Mouse (Mus musculus): ENCODE data around the gene Slc20a1. TPM values are rescaled to one million over a fixed set of nuclear protein-coding genes. Genes with fewer than 3 reads are reported as not detected.

Gene Slc20a1
- total RNA-seq, 2 experiments from 2014 or later = 127 to 130 TPM

DNA sequence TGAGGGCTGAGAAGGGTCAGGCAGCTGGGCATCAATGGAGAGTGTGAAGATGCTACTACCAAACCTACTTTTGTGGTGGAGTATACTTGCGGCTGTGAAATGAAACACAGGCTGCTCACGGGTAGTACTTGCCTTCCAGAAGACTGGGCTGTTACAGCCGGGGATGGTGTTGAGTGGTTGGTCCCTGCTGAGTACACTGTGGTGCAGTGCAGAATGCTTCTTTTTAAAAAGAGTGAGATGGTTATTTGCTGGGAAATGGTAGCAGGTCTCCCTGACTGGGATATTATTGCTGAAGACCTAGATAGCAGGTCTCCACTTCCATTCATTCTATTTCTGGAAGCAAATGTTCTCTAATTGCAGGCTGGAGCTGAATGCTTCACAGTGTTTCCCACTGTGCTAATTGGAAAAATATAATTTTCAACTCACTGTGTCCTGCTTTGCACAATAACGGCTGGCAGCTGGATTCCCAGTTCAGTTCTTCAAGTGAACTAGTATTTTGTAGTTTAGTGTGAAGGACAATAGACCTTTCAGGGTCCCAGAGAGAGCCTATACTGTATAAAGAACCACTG is 20.1 kb downstream of the Slc20a1 start:
- DNase-seq (ENCODE audit: low spot score in 2 of 2) = no peak
- intact Hi-C loops (cut with DNase I) = no loop called here

GRCm38 (mm10) chr2:129221097-129221632 is 22.6 kb downstream of the Slc20a1 start:
- no peak for DNase-seq (ENCODE audit: low spot score in 2 of 2)
- intact Hi-C loops (cut with DNase I) = no loop called here

GRCm38 (mm10) chr2:129224178-129224577 is 25.6 kb downstream of the Slc20a1 start:
- DNase-seq (ENCODE audit: low spot score in 2 of 2) = no peak
- intact Hi-C loops (cut with DNase I) = no loop called here

DNA sequence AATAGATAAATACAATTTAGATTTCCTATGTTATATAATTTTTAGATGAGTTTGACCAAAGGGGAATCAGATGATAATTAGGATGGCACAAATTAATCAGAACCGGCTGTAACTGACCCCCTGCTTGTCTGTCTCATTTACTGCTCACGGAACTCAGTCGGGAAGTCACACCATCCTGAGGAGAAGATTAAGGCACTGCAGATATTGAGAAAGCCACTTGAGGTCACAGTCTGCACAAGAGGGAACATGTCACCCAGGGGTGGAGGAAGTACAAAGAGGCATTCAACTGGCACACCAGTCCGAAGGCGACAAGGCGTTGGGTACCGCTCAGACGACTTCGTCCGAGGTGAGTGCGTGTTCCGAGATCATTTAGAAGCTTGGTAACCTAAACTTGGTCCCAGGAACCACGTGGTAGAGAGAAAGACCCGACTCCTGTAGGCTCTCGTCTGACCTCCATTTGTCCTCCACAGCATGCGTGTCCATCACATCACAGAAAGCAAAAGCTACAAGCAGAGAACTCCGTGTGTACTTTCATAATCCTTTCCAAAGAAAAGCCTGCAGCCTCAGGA is 26.8 kb downstream of the Slc20a1 start:
- DNase-seq (ENCODE audit: low spot score in 2 of 2) = no peak

DNA sequence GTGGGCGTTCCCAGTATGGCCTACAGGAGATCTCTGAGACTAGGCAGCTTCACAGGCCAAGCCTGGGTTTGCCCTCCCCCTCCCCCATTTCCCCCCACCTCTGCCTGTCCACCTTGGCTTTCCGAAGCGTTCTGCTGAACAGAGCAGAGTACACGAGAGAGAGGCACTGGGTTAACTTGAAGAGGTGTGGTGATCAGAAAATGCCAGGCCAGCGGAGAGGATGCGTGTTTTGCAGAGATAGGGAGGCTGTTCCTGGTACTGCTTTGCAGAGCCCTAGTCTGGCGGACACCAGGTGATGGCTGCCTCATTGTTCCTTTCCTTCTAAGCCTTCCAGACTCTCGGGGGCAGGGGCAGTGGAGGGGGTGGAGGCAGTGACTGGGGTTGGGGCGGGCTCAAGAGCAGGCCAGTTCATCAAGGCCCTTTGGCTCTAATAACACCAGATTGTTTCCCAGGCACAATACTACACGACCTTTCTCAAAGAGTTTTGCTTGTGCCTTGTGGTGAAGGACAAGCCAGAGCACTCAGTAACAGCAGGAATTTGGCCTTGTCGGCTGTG is 27.8 kb downstream of the Slc20a1 start:
- DNase-seq (ENCODE audit: low spot score in 2 of 2) = no peak
- intact Hi-C loops (cut with DNase I) = no loop called here

More for the DNA sequence above, 26.8 kb downstream of the Slc20a1 start:
- intact Hi-C loops (cut with DNase I) = no loop called here

DNA sequence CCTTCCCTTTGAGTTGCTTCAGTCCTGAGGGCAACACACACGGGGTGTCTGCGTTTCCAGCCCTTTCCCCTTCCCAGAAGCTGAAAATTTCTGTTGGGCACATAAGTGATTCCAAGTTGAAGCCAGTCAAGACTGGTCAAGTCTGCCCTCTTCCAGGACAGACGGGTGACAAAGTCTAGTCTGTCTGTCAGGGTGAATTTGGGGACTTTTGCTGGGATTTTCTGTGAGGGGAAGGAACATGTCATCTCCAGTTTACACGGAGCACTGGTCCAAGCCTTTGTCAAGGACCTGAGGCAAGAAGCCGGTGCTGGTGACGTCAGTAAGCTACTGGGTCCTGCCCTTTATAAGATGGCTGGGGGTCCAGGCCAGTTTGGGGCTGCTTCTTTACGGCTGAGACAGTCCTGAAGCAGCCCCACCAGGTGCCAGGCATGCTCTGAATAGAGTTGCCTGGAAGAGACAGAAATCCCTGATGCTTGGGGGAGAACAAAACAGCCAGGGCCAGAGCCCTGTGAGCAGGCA is 28.5 kb downstream of the Slc20a1 start:
- DNase-seq (ENCODE audit: low spot score in 2 of 2) = no peak
- intact Hi-C loops (cut with DNase I) = no loop called here

DNA sequence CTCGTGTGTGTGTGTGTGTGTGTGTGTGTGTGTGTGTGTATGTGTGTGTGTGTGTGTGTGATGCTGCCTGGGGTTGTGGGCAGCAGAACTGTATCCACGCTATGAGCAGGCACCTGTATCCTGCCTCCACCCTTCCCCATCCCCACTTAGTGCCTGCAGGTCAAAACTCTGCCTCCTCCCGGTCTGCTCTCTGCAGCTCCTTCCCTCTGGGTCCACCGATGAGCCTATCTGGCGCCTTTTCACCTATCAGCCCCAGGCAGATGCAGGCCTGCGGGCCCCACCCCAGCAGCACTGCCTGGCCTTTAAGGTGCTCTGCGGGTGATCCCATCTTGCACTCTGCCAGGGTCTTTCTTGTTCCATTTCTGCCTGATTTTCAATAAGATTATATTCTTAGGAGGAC is 29.1 kb downstream of the Slc20a1 start:
- intact Hi-C loops (cut with DNase I) = no loop called here
- DNase-seq (ENCODE audit: low spot score in 2 of 2) = no peak

DNA sequence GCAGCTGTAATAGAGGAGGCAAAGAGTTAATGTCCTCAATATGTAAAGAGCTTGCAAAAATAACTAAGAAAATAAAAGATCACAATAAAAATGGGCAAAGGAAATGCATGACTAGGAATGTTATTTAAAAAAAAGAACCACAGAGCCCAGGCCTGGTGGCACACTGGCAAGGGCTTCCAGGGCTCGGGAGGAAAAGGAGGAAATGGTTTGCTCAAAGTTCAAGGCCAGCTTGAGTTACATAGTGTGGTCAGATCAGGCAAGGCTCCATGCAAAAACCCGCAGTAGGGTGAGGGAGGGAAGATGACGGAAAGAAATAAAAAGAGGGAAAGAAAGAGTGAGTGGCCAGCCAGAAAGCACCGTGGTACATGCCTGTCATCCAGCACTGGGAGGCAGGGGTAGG is 30.0 kb downstream of the Slc20a1 start:
- intact Hi-C loops (cut with DNase I) = no loop called here
- DNase-seq (ENCODE audit: low spot score in 2 of 2) = no peak

GRCm38 (mm10) chr2:129229316-129229715 is 30.8 kb downstream of the Slc20a1 start:
- DNase-seq (ENCODE audit: low spot score in 2 of 2) = no peak
- intact Hi-C loops (cut with DNase I) = no loop called here

GRCm38 (mm10) chr2:129232023-129232422 is 33.5 kb downstream of the Slc20a1 start:
- peak; percentile 83 to 93 for DNase-seq (ENCODE audit: low spot score in 2 of 2)
- intact Hi-C loops (cut with DNase I) = no loop called here

DNA sequence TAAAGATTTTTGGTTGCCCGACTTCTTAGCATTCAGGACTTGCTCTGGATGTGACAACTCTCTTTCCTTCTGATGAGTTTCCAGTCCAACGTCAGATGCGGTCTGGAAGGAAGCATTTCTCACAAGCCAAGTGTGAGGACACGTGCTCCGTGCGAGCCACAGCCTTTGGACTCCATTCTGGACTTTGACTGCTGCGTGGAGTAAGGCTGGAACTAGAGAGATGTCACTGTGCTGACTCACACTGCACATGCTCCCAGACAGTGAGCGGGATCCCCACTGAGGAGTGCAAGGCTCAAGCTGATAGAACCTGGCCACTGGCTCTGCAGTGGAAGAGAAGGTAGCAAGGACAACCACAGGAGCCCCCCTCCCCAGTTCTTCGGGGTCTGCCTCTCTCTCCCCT is 33.9 kb downstream of the Slc20a1 start:
- peak in 1 of 2 experiments; percentile 16 for DNase-seq (ENCODE audit: low spot score in 2 of 2)
- intact Hi-C loops (cut with DNase I) = no loop called here

GRCm38 (mm10) chr2:129233218-129233617 is 34.7 kb downstream of the Slc20a1 start:
- intact Hi-C loops (cut with DNase I) = no loop called here
- DNase-seq (ENCODE audit: low spot score in 2 of 2) = no peak

DNA sequence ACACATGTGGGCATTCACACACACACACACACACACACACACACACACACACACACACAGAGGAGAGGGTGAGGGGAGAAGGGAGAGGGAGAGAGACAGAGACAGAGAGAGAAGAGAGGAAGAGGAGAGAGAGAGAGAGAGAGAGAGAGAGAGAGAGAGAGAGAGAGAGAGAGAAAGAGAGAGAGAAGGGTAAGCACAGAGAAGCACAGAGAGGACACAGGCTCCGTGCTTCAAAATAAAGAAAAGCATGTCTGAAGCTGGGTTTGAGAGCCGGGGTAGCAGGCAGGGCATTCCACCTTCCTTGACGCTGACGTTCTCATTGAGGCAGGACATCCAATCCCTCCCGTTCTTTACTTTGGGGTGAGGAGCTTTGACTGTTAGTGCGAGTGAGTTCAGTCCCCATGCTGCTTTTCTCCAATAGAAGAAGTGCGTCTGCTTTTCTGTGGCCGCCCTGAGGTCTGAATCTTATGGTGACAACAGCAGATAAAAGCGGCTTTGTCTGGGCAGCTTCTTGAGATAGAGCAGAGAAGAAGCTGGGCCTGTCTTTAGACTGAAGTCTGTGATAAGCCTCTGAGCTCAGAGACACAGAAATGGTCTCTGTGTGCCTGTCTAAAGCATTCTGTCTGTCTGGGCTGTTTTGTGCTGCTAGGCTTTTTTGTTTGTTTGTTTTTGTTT is 35.4 kb downstream of the Slc20a1 start:
- DNase-seq (ENCODE audit: low spot score in 2 of 2) = no peak
- intact Hi-C loops (cut with DNase I) = no loop called here

GRCm38 (mm10) chr2:129234731-129235130 is 36.2 kb downstream of the Slc20a1 start:
- DNase-seq (ENCODE audit: low spot score in 2 of 2) = no peak
- intact Hi-C loops (cut with DNase I) = no loop called here

DNA sequence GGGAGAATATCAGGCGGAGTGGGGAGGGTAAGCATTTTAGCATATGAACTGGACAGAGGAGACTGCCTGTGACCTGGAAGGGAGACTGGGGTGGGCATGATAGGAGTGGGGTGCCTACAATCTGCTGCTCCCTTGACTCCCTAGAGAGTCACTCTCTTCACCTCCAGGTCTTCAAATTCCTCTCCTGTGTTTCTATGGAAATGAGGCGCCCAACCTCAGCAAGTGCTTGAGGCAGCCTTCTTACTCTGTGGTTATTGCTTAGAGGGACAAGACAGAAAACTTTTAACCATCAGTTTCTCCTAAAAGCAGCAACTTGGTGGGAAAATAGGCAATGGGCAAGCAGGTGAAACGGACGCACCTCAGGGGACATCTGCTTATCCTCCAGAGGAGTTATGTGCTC is 38.0 kb downstream of the Slc20a1 start:
- intact Hi-C loops (cut with DNase I) = no loop called here

DNA sequence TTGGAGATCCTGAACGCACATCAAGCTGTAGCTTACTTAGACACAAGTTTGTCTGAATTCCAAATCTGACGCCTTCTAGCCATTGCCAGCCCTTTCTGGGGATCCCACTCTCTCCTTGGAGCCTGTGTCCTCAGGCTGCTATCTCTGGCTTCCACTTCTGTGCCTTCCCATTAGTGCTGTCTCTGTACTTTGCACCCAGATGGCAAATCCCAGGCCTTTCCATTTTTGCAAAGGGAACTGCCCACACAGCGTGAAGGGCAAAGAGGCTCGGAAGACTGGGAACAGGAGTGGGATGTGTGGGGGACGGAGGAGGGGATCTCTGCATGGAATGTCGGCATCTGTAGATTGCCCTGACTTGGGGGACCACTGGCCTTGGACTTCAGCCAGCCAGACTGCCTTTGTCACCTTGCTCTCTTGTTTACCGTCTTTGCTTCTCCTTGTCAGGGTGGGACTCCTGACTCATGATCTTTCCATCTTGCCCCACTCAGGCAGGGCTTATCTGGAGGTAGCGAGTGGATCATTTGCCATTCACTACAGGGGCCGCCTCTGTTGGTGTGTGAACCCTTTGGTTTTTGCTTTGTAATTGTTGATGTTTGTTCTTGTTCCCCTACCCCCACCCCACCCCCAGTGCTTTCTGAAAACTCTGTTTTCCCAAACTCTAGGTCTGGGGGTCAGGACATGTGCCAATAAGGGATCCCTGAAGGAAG is 42.3 kb downstream of the Slc20a1 start:
- DNase-seq (ENCODE audit: low spot score in 2 of 2) = peak in 1 of 2 experiments; percentile 43
- intact Hi-C loops (cut with DNase I) = no loop called here

More for the DNA sequence above, 38.0 kb downstream of the Slc20a1 start:
- no peak for DNase-seq (ENCODE audit: low spot score in 2 of 2)

DNA sequence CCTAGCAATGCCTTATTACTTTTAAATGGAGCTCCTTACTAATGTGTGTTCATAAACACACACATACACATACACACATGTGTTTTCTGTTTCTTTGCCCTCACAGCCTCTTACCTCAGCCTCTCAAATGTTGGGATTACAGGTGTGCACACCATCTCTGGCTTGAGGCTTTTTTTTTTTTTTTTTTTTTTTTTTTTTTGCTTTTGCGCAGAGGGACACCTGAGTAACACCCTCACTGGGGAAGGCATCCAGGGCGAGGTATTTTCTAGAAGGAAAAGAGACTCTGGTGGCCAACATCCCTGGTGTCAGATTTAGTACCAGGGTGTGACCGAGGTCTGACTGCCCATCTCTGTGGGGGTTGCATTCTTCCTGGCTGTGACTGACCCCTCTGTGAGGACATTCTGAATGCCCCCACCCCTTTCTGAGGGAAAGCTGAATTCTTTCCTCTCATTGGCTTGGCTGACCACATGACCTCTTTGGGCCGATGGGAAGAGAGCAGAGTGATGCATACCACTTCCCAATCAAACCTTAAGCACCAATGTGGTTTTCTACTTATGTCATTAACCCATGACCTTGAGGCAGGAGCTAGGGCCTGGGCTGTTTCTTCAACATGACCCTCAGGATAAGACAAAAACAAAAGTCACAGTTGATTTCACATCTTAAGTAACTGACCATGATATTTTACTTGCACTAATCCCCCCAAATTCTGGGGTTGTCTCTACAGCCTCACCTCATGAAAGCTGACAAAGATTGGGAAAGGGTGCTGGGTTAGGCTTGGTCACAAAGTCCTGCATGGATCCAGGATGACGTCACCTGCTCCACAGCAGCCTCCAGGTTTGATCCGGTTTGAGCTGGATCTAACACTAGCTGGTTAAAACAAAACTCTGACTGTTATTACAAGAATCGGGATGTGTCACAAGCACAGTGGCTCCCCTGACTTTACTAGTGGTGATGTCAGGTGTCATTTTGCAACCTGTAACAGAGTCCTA is 43.6 kb downstream of the Slc20a1 start:
- DNase-seq (ENCODE audit: low spot score in 2 of 2) = no peak
- intact Hi-C loops (cut with DNase I) = no loop called here

DNA sequence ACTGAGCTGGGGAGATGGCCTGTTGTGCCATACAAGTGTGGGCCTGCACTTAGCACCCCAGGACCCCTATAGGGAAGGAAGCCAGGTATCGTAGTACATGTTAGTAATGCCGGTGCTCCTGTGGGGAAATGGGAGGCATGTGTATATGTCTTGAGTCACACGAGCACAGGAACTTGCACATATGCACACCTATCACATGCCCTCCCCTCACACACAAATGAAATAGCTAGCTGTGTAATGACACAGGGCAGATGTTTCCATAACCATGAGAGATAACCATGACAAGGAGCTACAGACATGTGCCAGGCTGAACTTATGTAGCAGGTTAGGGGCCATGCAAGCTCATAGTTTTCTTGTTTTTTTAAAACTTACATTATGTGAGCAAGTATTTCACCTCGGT is 44.4 kb downstream of the Slc20a1 start:
- DNase-seq (ENCODE audit: low spot score in 2 of 2) = no peak
- intact Hi-C loops (cut with DNase I) = no loop called here

GRCm38 (mm10) chr2:129243786-129244185 is 45.2 kb downstream of the Slc20a1 start:
- peak; percentile 26 to 64 for DNase-seq (ENCODE audit: low spot score in 2 of 2)
- intact Hi-C loops (cut with DNase I) = no loop called here
